Mouse (Mus musculus) hindbrain, embryonic 13.5 days (tissue): ENCODE data around the gene Comp. TPM values are rescaled to one million over a fixed set of nuclear protein-coding genes. Genes with fewer than 3 reads are reported as not detected.

Source experiments
- ATAC-seq: fragments of 200-750 bp; cut with Nextera tagmentation; 2 replicates; pipeline ENCODE4 v1.8.0; 2017; ENCODE audit warnings: moderate TSS enrichment; ENCODE audit not compliant: low FRiP score
- H3K27ac ChIP-seq: fragments of 300-500 bp; sonication (generic); 2 replicates; pipeline ENCODE4 v1.5.1; 2015; ENCODE audit warnings: inconsistent platforms, mild to moderate bottlenecking, moderate library complexity
- H3K27me3 ChIP-seq: fragments of 300-500 bp; sonication (generic); 2 replicates; pipeline ENCODE4 v1.6.1; 2015; ENCODE audit warnings: mild to moderate bottlenecking, inconsistent platforms
- H3K36me3 ChIP-seq: fragments of 300-500 bp; sonication (generic); 2 replicates; pipeline ENCODE4 v1.6.1; 2015; ENCODE audit warnings: mild to moderate bottlenecking, inconsistent platforms
- H3K4me1 ChIP-seq: fragments of 300-500 bp; sonication (generic); replicated peaks from 2 replicates; pipeline ENCODE4 v1.6.1; 2015; ENCODE audit warnings: inconsistent platforms
- H3K4me2 ChIP-seq: fragments of 300-500 bp; sonication (generic); 2 replicates; pipeline ENCODE4 v1.6.1; 2015; ENCODE audit warnings: inconsistent platforms, mild to moderate bottlenecking, moderate library complexity
- H3K4me3 ChIP-seq: fragments of 300-500 bp; sonication (generic); 2 replicates; pipeline ENCODE4 v1.5.1; 2015; ENCODE audit warnings: mild to moderate bottlenecking, inconsistent platforms
- H3K9ac ChIP-seq: fragments of 300-500 bp; sonication (generic); 2 replicates; pipeline ENCODE4 v1.6.1; 2015; ENCODE audit warnings: mild to moderate bottlenecking, inconsistent platforms
- H3K9me3 ChIP-seq: fragments of 300-500 bp; sonication (generic); 2 replicates; pipeline ENCODE4 v1.6.1; 2016; ENCODE audit warnings: inconsistent platforms
- WGBS: fragments of 180-500 bp; shearing (Covaris S2); methylation state at CpG from one replicate; pipeline ENCODE4 v1.1.7; 2015; 5-methylcytosine and 5-hydroxymethylcytosine counted together
- polyA plus RNA-seq: library from polyadenylated mRNA; unstranded; fragments of >200 nt; fragmentation: Nextera tagmentation; extraction: Ambion mirVana; gene quantifications from 2 replicates; pipeline ENCODE4 v1.2.1, GENCODE M21; 2015

Gene Comp
- polyA plus RNA-seq, 1 experiment from 2014 or later, result 0.14 TPM

DNA sequence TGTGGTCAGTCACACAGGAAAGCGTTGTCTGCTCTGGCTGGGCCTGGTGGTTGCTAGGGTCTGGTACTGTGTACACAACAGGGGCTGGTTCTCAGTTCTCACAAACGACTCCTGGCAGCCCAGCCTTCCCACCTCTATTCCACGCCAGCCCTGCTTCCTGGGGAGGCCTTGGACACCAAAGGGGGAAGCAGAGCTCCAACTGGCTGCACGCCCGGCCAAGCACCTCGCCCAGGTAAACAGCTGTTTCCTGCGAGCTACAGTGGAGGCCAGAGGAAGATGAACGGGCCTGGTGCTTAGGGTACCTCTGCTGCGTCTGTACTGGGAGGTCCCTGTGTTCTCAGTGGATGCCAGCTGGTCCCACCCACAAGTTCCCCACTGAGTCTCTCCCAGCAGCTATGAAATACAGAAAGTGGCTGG is 36.1 kb downstream of the Comp start:
- H3K9ac ChIP-seq, result peak overlapping the region; percentile 62
- no peak for ATAC-seq
- H3K27me3 ChIP-seq, result no peaks in the 10 kb centered on the region
- peaks cover 45% of the 10 kb centered on the region for H3K4me1 ChIP-seq
- WGBS, result 64% methylated on average over 9 of the region's 9 CpGs
- no peaks in the 10 kb centered on the region for H3K9me3 ChIP-seq
- no peak overlapping the region for H3K4me2 ChIP-seq
- peak overlapping the region; percentile 82 for H3K27ac ChIP-seq
- peaks cover 14% of the 10 kb centered on the region for H3K36me3 ChIP-seq
- no peak overlapping the region for H3K4me3 ChIP-seq

DNA sequence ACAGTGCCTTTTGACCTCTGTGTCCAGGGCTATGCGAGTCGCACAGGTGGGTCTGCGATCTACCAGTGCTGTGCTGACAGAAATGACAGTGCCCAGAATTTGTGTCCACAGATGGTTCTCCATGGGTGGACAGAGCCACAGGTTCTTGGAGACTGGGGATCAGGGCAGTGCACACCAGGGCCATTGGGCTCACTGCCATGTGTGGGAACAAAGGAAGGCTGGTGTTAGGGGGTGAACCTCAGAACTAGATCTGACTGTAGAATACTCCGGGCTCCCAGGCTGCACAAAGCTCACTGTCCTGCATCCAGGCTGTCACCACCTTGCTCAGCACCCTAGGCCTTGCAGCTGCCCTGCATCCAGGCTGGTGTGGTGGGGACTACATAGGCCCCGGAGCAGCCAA is 36.9 kb downstream of the Comp start:
- no peak for ATAC-seq
- Histone ChIP-seq H3K27ac (peak overlapping the region; percentile 44; the same call in 1 of the 2 replicates), H3K36me3 (peaks cover 13% of the 10 kb centered on the region; the same call in 1 of the 2 replicates), H3K4me3 (no peak overlapping the region), H3K4me2 (no peak overlapping the region), H3K4me1 (peaks cover 43% of the 10 kb centered on the region), H3K9ac (no peak overlapping the region), H3K27me3 (no peaks in the 10 kb centered on the region), H3K9me3 (no peaks in the 10 kb centered on the region)
- WGBS, result 98% methylated on average over 5 of the region's 5 CpGs

DNA sequence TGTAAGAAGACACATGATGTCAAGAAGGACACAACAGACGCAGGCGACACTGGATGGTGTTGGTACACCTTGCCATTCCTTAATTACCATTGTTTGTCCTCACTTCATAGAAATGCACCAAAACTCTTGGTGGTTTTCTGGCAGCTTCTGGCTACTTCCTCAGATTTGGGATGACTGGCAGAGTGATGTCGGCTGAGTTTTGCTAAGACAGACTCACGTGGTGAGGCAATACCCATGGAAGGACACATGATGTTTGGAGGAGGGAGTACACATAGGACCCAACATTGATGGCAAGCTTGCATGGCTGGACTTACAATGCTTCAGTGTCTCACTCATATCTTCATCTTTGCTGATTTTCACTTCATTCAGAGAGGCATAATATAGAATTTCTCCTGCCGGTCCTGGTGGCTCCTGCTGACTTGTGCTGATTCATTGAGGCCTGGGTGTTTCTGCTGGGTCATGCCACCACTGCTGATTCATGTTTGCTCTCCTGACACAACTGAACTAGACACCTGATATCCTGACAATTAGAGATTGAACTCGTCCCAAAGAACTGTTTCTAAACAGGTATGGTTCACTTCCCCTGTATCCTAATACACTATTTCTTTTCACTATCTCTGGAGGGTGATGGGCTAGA is 41.1 kb downstream of the Comp start:
- H3K4me2 ChIP-seq, result no peak overlapping the region
- WGBS, result 87% methylated on average over 6 of the region's 6 CpGs
- no peak overlapping the region for H3K27ac ChIP-seq
- no peak overlapping the region for H3K4me3 ChIP-seq
- peaks cover 47% of the 10 kb centered on the region for H3K4me1 ChIP-seq
- H3K9me3 ChIP-seq, result no peaks in the 10 kb centered on the region
- peaks cover 13% of the 10 kb centered on the region; the same call in 1 of the 2 replicates for H3K36me3 ChIP-seq
- no peak overlapping the region for H3K9ac ChIP-seq
- no peaks in the 10 kb centered on the region for H3K27me3 ChIP-seq
- no peak for ATAC-seq

DNA sequence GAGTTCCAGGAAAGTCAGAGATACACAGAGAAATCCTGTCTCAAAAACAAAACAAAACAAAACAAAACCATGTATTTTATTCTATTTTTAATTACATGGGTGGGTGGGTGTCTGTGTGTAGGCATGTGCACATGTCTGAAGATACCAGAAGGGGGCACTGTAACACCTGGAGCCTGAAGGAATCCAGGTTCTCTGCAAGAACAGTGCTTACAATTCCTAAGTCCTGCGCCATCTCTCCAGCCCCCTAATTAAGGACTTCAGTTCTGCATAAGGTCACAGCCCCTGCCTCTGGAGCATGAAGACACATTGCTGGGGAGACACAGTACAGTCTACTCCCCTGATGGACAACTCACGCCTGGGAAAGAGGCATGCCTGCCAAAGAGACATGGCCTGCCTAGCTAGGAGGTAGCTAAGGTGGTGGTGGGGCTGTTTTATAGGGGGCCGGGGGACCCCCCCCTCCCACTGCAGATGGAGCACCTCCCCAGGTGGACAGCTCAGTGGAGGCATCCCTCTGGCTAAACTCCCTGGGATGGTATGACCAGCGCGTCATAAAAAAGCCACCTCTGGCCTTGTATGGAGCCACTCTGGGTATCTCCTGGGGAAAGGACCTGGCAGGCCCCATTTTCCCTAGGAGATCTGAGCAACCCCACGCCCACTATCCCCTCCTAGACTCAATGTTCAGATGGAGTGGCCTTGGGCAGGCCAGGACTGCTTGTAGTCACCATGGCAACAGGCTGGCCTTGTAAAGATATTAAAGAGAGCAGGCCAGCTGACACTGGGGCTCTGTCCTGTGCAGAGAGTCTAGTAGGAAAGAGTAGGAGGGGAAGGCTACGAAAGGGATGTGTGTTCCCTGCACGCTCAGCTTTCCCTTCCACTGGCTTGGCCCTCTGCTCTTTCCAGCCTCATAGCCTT is 42.4 kb downstream of the Comp start:
- H3K9me3 ChIP-seq, result no peaks in the 10 kb centered on the region
- peak overlapping the region; percentile 53 for H3K9ac ChIP-seq
- peaks cover 13% of the 10 kb centered on the region; the same call in 1 of the 2 replicates for H3K36me3 ChIP-seq
- H3K27me3 ChIP-seq, result no peaks in the 10 kb centered on the region
- no peak overlapping the region for H3K4me3 ChIP-seq
- H3K4me1 ChIP-seq, result peaks cover 44% of the 10 kb centered on the region
- H3K27ac ChIP-seq, result peak overlapping the region; percentile 31
- H3K4me2 ChIP-seq, result no peak overlapping the region
- peak; percentile 38; the same call in 1 of the 2 replicates for ATAC-seq
- 64% methylated on average over 8 of the region's 8 CpGs for WGBS

DNA sequence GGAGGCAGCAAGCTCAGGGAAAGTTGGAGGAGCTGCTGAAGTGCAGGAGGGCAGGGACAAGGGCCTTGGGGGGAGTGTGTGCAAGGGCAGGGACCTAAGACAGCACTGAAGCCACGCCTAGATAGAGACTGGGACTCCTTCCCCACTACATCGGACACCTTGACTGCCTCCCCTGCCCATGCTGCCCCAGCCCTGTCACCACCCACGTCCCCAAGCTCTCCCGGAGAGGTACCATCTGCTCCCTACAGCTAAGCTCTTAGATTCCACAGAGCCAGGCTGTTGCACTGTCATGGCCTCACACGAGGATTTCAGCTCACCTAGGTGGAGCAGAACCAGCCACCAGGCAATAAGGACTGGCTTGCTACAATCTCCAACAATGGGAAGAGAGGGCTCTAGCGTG is 43.6 kb downstream of the Comp start:
- ATAC-seq, result no peak
- no peaks in the 10 kb centered on the region for H3K9me3 ChIP-seq
- H3K36me3 ChIP-seq, result peaks cover 13% of the 10 kb centered on the region; the same call in 1 of the 2 replicates
- 0 out of 2 replicates have a peak overlapping the region, but pooled peaks have one; percentile 31 for H3K27ac ChIP-seq
- no peak overlapping the region for H3K4me3 ChIP-seq
- peak overlapping the region; percentile 53 for H3K9ac ChIP-seq
- WGBS, result 41% methylated on average over 6 of the region's 6 CpGs
- H3K4me1 ChIP-seq, result peaks cover 55% of the 10 kb centered on the region
- no peak overlapping the region for H3K4me2 ChIP-seq
- H3K27me3 ChIP-seq, result no peaks in the 10 kb centered on the region

DNA sequence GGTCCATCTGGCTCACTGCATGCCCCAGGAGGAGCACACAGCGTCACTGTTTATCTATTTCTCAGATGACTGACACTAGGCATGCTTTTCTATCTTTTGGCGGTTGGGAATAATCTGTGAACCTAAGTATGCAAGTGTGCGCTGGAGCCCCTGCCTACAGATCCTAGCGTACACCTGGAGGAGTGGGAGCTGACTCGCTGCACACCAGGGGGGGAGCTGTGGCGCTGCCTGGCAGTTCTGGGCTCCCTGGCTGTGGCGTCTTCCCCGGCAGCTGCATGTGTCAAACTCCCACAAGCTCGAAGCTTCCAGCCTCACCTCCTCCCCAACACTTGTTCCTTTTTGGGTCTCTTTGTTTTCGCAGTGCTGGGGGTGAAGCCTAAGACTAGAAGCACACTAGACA is 44.6 kb downstream of the Comp start:
- whole genome bisulfite sequencing, result 54% methylated on average over 10 of the region's 10 CpGs

DNA sequence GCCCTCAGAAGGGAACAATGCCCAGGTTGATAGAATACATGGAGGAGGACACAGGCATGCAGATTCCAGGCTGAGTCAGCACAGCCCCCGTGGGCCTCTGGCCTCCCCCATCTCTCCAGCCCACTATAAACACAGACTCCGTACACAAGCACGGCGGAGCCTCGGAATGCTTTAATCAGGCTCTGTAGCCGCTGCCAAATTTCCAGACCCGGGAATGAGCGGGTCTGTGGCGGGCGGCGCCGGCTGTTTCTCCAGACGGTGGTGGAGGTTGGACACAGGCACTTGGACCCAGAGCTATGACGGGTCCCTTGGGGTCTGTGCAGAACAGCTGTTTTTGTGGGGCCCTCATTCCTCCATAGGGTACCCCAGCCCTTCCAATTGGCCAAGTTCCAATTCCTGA is 45.6 kb downstream of the Comp start:
- H3K27me3 ChIP-seq, result no peaks in the 10 kb centered on the region
- H3K4me1 ChIP-seq, result peaks cover 55% of the 10 kb centered on the region
- ATAC-seq, result no peak
- no peak overlapping the region for H3K4me3 ChIP-seq
- H3K27ac ChIP-seq, result peak overlapping the region; percentile 35; the same call in 1 of the 2 replicates
- H3K4me2 ChIP-seq, result no peak overlapping the region
- H3K9ac ChIP-seq, result no peak overlapping the region
- no peaks in the 10 kb centered on the region for H3K9me3 ChIP-seq
- WGBS, result 67% methylated on average over 14 of the region's 14 CpGs
- H3K36me3 ChIP-seq, result peaks cover 5% of the 10 kb centered on the region; the same call in 1 of the 2 replicates

More for the DNA sequence above, 44.6 kb downstream of the Comp start:
- ATAC-seq, result no peak
- H3K9ac ChIP-seq, result 0 out of 2 replicates have a peak overlapping the region, but pooled peaks have one; percentile 2
- H3K27ac ChIP-seq, result no peak overlapping the region
- no peaks in the 10 kb centered on the region for H3K9me3 ChIP-seq
- no peak overlapping the region for H3K4me2 ChIP-seq
- H3K27me3 ChIP-seq, result no peaks in the 10 kb centered on the region
- peaks cover 55% of the 10 kb centered on the region for H3K4me1 ChIP-seq
- H3K4me3 ChIP-seq, result no peak overlapping the region
- peaks cover 9% of the 10 kb centered on the region; the same call in 1 of the 2 replicates for H3K36me3 ChIP-seq

DNA sequence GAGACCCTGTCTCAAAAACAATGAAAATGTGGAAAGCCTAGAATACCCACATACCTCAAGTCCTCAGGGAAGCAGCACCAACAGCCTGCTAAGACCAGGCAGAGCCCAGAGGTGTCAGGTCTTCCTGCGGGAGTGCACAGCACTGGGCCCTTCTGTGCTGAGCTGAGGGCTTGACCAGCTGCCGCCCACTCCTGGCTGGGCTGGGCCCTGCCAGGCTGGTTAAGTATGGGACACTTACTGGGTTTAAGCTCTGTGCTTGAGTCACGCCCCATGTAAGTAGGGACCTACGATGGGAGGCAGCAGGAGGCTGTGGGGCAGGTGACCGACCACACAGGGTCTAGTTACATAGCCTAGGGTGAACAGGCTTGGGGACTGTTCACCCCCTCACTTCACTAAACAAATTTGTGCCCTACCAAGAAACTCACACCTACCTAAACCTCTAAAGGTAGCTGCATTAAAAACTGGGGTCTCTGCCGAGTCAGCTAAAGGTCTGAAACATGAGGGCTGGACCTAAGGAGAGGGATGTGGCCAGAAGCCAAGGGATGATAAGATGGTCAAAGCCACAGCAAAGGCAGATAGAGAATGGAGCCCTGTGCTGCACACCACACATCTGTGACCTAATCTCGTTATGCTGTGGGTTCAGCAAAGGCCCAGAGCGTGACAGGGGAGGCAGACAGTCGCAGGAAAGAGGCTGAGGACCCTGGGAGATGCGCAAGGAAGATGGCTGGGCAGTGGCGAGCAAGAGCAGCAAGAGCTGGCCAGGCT is 46.7 kb downstream of the Comp start:
- Histone ChIP-seq H3K4me2 (no peak overlapping the region), H3K9me3 (no peaks in the 10 kb centered on the region), H3K9ac (peak overlapping the region; percentile 13; the same call in 1 of the 2 replicates), H3K27me3 (no peaks in the 10 kb centered on the region), H3K36me3 (no peaks in the 10 kb centered on the region), H3K27ac (no peak overlapping the region), H3K4me3 (no peak overlapping the region), H3K4me1 (peaks cover 55% of the 10 kb centered on the region)
- ATAC-seq, result no peak
- 85% methylated on average over 11 of the region's 11 CpGs for WGBS

DNA sequence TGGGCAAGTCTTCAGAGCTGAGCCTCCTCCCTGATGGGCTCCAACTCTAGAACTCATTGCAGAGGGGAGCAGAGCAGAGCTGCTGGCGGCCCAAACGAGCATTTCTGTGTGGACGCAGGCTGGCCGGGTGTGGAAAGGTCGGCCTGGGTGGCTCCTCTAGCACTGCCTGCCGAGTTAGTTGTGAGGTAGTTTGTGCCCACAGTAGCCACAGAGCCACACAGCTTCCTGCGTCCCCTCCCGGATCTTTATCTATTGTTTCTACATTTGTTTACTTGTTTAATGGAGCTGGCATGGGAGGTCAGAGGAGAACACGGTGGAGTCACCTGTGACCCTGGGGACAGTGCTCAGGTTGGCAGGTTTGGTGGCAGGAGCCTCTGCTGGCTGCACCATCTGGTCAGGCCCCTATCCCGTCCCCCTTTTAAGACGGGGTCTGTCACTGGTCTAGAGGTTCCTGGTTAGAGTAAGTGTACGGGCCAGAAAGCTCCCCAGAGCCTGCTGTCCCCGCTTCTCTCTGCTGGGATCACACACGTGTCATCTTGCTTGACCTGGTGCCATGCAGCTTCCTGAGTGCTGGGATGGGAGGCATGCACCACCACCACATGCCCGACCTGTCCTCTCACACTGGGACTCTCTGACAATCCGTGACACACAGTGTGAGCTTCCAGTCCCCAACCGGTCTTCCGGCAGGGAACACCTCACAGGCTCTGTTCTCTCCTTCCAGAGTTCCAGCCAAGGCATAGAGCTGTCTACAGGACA is 48.2 kb downstream of the Comp start:
- no peak for ATAC-seq
- WGBS, result 81% methylated on average over 18 of the region's 18 CpGs

DNA sequence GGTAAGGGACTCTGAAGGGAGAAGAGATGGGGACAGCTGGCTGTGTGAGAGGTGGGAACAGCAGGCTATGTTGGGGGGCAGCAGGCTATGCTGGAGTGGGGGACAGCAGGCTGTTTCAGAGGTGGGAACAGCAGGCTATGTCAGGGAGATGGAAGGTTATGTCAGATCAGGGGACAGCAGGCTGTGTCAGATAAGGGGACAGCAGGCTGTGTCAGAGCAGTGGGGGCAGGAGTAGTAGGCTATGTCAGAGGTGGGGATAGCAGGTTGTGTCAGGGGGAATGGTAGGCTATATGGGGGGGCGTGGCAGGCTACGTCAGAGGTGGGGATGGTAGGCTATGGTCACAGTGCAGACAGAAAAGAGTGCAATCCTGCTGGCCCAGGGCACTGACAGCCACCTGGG is 49.4 kb downstream of the Comp start:
- Histone ChIP-seq H3K9me3 (no peaks in the 10 kb centered on the region), H3K4me3 (no peak overlapping the region), H3K4me1 (peaks cover 34% of the 10 kb centered on the region), H3K27me3 (no peaks in the 10 kb centered on the region), H3K4me2 (no peak overlapping the region), H3K27ac (no peak overlapping the region), H3K36me3 (no peaks in the 10 kb centered on the region), H3K9ac (0 out of 2 replicates have a peak overlapping the region, but pooled peaks have one; percentile 8)
- WGBS, result 87% methylated on average over 2 of the region's 2 CpGs
- ATAC-seq, result no peak

More for the DNA sequence above, 48.2 kb downstream of the Comp start:
- Histone ChIP-seq H3K4me2 (no peak overlapping the region), H3K27ac (0 out of 2 replicates have a peak overlapping the region, but pooled peaks have one; percentile 30), H3K27me3 (no peaks in the 10 kb centered on the region), H3K36me3 (no peaks in the 10 kb centered on the region), H3K9ac (0 out of 2 replicates have a peak overlapping the region, but pooled peaks have one; percentile 19), H3K4me3 (no peak overlapping the region), H3K4me1 (peaks cover 45% of the 10 kb centered on the region), H3K9me3 (no peaks in the 10 kb centered on the region)

DNA sequence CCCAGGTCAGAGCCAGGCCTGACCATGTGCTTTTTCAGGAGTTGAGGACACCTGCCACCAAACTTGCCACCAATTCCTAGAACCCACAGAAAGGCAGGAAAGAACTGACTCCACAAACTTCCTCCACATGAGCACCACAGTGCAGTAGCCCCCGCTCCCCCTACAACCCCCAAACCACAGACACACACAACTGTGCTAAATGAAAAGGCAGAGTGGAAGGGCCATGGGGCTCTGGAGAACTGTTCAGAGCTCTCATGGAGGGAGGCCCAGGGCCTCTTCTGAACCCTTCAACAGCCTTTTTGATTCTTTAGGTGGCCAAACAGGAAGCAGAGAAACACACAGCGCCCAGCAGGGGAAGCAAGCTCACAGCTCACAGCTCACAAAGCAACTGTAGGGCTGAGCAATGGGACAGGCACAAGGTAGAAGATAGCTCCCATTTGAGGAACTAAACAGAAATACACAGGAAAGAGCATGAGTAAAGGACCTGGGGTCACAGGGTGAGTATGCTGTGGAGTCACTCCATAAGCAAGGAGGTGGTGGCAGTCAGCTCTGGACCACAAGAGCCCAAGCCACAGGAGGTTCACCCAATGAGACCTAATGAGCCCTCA is 53.0 kb downstream of the Comp start:
- no peak overlapping the region for H3K27ac ChIP-seq
- H3K9me3 ChIP-seq, result no peaks in the 10 kb centered on the region
- H3K4me3 ChIP-seq, result no peak overlapping the region
- no peak for ATAC-seq
- H3K27me3 ChIP-seq, result no peaks in the 10 kb centered on the region
- H3K4me2 ChIP-seq, result no peak overlapping the region
- no peak overlapping the region for H3K9ac ChIP-seq
- H3K4me1 ChIP-seq, result peaks cover 8% of the 10 kb centered on the region; the same call in 1 of the 2 replicates
- no peaks in the 10 kb centered on the region for H3K36me3 ChIP-seq
- WGBS, result 94% methylated on average over 2 of the region's 2 CpGs
